Mouse (Mus musculus) thymus, postnatal 4 days (tissue): ENCODE measurements around the gene Rab3il1.
A peak's percentile ranks its signal among the peaks of the same experiment; 100 is the strongest.

Source experiments
- DNase-seq: peaks from one replicate; pipeline ENCODE4 v3.0.0; 2021

Rab3il1 gene

GRCm38 (mm10) chr19:10042816-10043215 is 41.3 kb downstream of the Rab3il1 start:
- no peak for DNase-seq

DNA sequence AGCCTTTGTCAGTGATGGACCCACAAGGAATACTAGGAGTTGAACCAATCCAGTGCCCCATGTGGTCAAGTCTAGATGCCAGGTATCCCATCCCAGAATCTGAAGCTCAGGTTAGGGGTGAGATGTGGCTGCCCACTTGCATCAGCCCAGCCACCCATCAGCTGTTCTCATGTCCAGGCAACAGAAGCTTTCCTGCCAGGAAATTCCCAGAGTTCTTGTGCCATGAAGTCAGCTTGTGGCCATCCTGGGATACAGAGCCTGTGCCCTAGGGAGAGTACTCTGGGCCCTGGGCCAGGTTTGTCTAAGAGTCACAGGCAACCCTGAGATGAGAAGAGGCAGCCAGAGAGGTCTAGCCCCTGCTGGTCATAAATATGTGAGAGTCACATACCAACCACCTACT is 42.2 kb downstream of the Rab3il1 start:
- no peak for DNase-seq

GRCm38 (mm10) chr19:10045707-10046106 is 44.2 kb downstream of the Rab3il1 start:
- no peak for DNase-seq

- no peak for DNase-seq
These were observed 44.9 kb downstream of the Rab3il1 start for GRCm38 (mm10) chr19:10046346-10046745.

DNA sequence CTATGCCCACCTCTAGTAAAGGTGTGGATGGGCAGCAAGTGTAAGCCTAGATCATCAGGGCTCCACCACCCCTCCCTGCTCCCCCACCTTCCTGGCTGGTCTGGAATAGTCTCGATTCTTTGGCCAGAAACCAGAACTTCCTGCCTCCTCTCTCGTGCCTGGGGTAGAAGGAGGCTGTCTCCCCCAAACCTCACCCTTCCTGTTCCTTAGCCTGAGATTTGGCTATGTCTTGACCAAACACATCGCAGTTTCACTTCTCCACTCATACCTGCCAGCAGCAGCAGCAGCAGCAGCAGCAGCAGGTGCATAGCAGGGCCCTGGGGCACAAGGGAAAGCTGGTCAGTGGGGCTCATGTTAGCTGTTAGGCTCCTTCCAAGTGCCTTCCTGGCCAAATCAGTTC is 45.5 kb downstream of the Rab3il1 start:
- no peak for DNase-seq

DNA sequence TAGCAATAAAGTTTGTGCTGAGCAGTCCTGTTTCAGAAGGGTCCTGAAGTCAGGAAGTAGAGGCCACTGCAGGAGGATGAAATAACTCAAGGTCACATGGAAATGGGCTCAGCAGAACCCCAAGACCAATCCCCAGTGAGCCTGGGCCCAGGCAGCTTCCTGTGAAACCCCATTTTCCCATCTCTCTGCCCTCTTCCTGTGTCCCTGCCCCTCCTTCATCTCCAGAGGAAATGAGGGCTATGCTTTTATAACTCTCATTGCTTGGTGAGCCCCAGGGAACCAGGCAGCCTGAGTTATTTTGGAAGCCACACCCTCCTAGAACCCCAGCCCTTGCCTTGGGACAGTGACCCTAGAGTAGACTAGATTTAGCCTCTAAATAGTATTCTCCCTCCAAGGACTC is 48.1 kb downstream of the Rab3il1 start:
- DNase-seq, result no peak

DNA sequence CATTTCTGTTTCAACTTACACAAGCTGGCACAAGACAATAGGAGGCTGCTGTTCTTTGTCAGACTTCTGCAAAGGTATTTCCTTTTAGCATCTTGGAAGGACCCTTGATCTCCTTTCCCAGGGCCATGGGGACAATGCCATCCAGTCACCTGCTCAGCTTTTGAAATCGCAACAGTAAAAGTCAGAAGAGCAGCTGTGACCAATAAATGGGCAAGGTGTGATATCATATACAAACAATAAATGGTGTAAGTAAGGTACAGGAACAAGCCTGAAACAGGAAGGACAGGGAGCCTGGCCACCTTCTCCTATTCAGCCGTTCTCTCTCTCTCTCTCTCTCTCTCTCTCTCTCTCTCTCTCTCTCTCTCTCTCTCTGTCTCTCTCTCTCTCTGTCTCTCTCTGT is 49.0 kb downstream of the Rab3il1 start:
- DNase-seq, result no peak

GRCm38 (mm10) chr19:10052698-10053097 is 51.2 kb downstream of the Rab3il1 start:
- DNase-seq, result no peak

- DNase-seq, result no peak
These were observed 52.3 kb downstream of the Rab3il1 start for GRCm38 (mm10) chr19:10053692-10054260.

- no peak for DNase-seq
These were observed 53.0 kb downstream of the Rab3il1 start for GRCm38 (mm10) chr19:10054361-10055075.

- DNase-seq, result no peak
These were observed 53.8 kb downstream of the Rab3il1 start for GRCm38 (mm10) chr19:10055261-10055660.

GRCm38 (mm10) chr19:10055783-10056660 is 54.6 kb downstream of the Rab3il1 start:
- no peak for DNase-seq

DNA sequence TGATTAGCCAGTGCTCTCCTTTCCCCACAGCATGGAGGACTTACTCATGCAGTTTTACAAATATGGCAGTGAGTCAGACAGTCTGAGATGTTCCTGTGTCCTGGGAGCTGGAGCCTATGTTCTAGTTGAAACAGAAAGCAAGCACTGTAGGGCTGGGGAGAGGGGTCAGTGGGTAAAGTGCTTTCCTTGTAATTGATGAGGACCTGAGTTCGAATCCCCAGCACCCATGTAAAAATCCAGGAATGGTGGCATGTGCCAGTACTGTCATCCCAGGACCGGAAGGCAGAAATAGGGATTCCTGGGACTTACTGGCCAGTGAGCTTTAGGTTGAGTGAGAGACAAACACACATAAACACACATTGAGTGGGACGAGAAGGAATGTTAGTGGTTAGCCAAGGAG is 55.2 kb downstream of the Rab3il1 start:
- DNase-seq, result no peak

DNA sequence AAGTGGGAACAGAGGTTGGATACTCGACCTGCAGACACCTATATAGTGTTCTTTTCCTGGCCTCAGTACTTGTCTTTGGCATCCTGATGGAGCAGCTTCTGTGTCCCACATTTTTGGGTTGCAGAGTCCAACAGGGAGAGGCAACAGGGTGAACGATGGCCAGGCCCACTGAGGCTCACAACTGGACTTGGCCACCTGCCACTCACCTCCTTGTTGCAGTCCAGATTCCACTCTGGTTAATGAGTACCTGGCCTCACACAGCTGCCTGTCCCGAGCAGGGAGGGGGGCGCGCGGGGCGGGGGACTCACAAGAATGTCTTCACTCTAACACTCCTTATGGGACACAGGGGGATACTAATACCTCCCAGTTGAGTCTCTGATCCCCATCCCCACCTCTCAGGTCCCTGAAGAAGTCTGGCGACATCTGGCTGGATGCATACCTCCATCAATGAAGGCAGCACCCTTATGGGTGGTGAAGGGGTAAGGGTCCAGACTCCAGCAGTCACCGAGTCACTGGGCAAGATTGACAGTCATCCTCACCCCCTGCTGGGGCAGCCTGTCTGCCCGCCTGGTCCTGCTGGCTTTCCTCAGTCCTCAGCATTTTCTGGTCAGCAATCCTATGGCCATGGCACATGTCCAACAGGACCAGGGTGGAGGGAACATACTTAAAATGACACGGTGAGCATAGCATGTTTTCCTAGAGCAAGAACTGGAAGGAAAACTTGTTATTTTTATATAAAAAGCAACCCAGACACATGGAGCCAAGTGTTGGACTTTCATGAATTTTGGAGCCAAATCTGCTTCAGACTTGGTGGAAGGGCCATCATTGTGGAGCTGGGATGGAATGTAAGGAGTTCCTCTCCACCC is 56.2 kb downstream of the Rab3il1 start:
- DNase-seq, result no peak

GRCm38 (mm10) chr19:10058352-10058825 is 56.9 kb downstream of the Rab3il1 start:
- DNase-seq, result no peak

GRCm38 (mm10) chr19:10058876-10059427 is 57.5 kb downstream of the Rab3il1 start:
- no peak for DNase-seq

- DNase-seq, result peak; percentile 41
These were observed 58.6 kb downstream of the Rab3il1 start for GRCm38 (mm10) chr19:10059911-10060567.

- DNase-seq, result no peak
These were observed 59.5 kb downstream of the Rab3il1 start for GRCm38 (mm10) chr19:10060783-10061590.

- DNase-seq, result no peak
These were observed 60.2 kb downstream of the Rab3il1 start for GRCm38 (mm10) chr19:10061624-10062023.

GRCm38 (mm10) chr19:10062292-10062691 is 60.8 kb downstream of the Rab3il1 start:
- DNase-seq, result no peak

GRCm38 (mm10) chr19:10062862-10063261 is 61.4 kb downstream of the Rab3il1 start:
- no peak for DNase-seq
